Mouse (Mus musculus): ENCODE measurements around the gene Gm17455. TPM values are rescaled to one million over a fixed set of nuclear protein-coding genes. Genes with fewer than 3 reads are reported as not detected.

Gm17455 gene
- polyA plus RNA-seq, 1 experiment from 2014 or later = 0.59 TPM

DNA sequence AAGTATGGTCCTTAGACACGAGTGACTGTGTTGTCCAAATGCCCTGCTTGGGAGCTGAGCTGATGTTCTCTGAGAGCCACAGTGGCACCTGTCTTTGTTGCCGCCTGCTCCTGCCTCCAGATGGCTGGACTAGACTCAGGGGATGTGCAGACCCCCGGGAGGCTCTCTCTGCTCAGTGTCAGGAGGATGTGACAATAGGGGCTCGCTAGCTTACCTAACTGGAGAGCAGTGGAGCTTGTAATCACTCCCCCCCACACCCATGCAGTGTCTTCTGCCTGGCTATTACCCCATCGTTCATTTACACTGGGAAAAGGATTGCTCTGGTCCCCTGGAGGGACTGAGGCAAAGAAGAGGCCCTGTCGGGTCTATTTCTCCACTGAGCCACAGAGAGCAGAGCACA, 31.1 kb downstream of the Gm17455 start:
- 44% methylated on average over 6 of the region's 6 CpGs for WGBS
- Histone ChIP-seq H3K9me3 (peaks cover 3% of the 10 kb centered on the region; the same call in 1 of the 2 replicates), H3K27ac (no peak overlapping the region), H3K36me3 (no peaks in the 10 kb centered on the region), H3K27me3 (no peaks in the 10 kb centered on the region; the same call in 1 of the 2 replicates), H3K4me3 (no peak overlapping the region), H3K4me2 (replicated peaks) (no peak overlapping the region), H3K4me1 (no peaks in the 10 kb centered on the region), H3K9ac (no peak overlapping the region)
- ATAC-seq (ENCODE audit: insufficient number of reproducible peaks, insufficient read depth, low FRiP score, low TSS enrichment) = no peak

DNA sequence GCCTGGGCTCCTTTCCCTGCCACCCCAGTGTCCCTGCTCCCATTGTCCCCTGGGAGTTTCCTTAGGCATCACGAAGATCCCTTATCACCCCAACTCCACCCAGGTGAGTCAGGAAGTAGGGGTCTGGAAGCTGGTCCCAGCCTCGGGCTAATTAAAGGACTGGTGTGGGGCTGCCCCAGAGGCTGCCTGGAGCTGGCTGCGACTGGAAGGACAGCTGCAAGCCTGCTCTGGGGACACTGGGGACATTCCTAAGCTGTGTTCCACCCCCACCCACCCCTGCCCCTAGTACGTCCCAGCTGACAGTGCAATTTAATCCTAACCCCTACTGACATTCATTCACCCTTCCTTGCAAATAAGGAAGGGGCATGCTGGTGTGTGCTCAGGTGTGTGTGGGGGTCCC, 33.2 kb downstream of the Gm17455 start:
- H3K4me3 ChIP-seq = no peak overlapping the region
- ATAC-seq (ENCODE audit: insufficient number of reproducible peaks, insufficient read depth, low FRiP score, low TSS enrichment) = no peak
- H3K4me1 ChIP-seq = no peaks in the 10 kb centered on the region
- WGBS = 15% methylated on average over 4 of the region's 4 CpGs
- H3K36me3 ChIP-seq = no peaks in the 10 kb centered on the region
- H3K9me3 ChIP-seq = no peaks in the 10 kb centered on the region
- no peaks in the 10 kb centered on the region; the same call in 1 of the 2 replicates for H3K27me3 ChIP-seq
- H3K9ac ChIP-seq = no peak overlapping the region
- H3K4me2 ChIP-seq (replicated peaks) = no peak overlapping the region
- no peak overlapping the region for H3K27ac ChIP-seq

DNA sequence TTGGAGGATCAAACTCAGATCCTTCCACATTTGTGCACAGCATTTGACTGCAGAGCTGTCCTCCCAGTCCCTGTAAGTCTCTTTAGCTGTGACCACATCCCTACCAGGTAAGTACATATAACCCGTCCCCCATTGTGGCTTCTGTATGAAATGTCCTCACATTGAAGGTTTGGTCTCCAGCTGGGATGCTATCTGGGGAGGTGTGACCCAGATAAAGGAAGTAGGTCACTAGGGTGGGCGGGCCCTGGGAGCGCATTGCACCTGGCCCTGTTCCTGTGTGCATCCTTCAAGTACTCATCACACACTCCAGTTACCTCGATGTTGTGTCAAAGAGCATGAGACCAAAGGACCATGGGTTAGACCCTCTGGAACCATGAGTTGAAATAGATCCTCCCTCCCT, 42.8 kb downstream of the Gm17455 start:
- WGBS = 84% methylated on average over 4 of the region's 4 CpGs
- H3K4me3 ChIP-seq = no peak overlapping the region

DNA sequence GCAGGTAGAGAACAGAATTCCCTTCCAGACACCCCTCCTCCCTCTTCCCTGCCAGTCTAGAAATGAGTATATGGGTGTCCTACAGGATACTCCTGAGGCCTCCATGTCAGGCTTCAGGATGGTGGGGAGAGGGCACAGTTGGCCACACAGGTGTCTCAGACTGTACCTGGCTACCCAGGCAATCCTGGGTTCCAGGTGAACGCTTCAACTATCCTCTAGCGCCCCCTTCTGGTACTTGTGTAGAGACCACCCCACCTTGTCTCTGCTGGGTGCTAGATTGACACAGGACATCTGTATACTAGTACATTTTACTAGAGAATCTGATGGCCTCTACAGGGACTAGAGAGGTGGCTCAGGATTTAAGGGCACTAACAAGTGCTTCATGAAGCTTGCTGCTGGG, 43.6 kb downstream of the Gm17455 start:
- H3K27ac ChIP-seq = no peak overlapping the region
- no peaks in the 10 kb centered on the region for H3K9me3 ChIP-seq
- 2% methylated on average over 2 of the region's 2 CpGs for WGBS
- no peaks in the 10 kb centered on the region for H3K27me3 ChIP-seq
- no peaks in the 10 kb centered on the region for H3K4me1 ChIP-seq
- no peak overlapping the region for H3K4me3 ChIP-seq
- H3K9ac ChIP-seq = no peak overlapping the region
- H3K4me2 ChIP-seq (replicated peaks) = no peak overlapping the region
- H3K36me3 ChIP-seq = no peaks in the 10 kb centered on the region
- no peak for ATAC-seq (ENCODE audit: insufficient number of reproducible peaks, insufficient read depth, low FRiP score, low TSS enrichment)

More for the DNA sequence above, 42.8 kb downstream of the Gm17455 start:
- H3K27me3 ChIP-seq = no peaks in the 10 kb centered on the region
- H3K4me1 ChIP-seq = no peaks in the 10 kb centered on the region
- no peak for ATAC-seq (ENCODE audit: insufficient number of reproducible peaks, insufficient read depth, low FRiP score, low TSS enrichment)
- H3K36me3 ChIP-seq = no peaks in the 10 kb centered on the region
- H3K4me2 ChIP-seq (replicated peaks) = no peak overlapping the region
- no peaks in the 10 kb centered on the region for H3K9me3 ChIP-seq
- no peak overlapping the region for H3K9ac ChIP-seq
- no peak overlapping the region for H3K27ac ChIP-seq

DNA sequence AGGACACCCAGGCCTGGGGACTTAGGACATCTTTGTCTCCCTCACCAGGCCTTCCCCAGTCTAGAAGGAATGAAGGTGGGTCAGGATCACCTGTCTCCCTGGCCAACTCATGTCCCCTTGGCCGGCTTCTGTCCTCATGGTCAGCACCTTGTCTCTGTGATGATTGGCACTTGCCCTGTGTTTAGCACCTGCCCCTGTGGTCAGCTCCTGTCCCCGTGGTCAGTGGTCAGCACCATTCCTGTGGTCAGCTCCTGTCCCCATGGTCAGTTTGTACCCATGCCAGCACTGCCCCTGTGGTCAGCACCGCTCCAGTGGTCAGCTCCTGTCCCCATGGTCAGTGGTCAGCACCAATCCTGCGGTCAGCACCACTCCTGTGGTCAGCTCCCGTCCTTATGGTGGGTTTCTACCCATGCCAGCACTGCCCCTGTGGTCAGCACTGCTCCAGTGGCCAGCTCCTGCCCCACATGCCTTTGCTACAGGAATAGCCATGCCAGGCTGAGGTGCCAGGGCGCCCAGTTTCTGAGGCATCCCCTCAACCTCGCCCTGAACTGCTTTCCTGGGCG, 45.6 kb downstream of the Gm17455 start:
- WGBS = 59% methylated on average over 8 of the region's 8 CpGs
- no peak overlapping the region for H3K4me3 ChIP-seq
- H3K27me3 ChIP-seq = no peaks in the 10 kb centered on the region
- H3K27ac ChIP-seq = no peak overlapping the region
- no peaks in the 10 kb centered on the region for H3K4me1 ChIP-seq
- H3K9ac ChIP-seq = no peak overlapping the region
- H3K9me3 ChIP-seq = no peaks in the 10 kb centered on the region
- H3K4me2 ChIP-seq (replicated peaks) = no peak overlapping the region
- no peak for ATAC-seq (ENCODE audit: insufficient number of reproducible peaks, insufficient read depth, low FRiP score, low TSS enrichment)
- H3K36me3 ChIP-seq = no peaks in the 10 kb centered on the region

DNA sequence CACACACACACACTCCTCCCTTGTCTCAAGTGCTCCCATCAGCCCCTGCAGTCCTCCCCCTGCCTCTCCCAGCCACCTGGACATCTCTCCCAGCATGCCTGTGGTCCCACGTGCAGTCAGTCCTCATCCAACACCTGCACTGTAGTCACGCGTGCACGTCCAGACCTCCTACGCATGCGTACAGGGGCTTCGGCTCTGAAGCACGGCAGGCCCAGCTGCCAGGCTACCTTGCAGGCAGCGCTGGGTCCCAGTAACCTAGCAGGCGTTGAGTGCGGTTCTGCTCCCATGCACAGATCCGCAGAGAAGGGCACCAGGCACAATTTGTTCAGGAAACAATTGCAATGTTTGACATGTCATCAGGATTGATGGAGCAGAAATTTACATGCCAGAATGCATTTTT, 47.7 kb downstream of the Gm17455 start:
- Histone ChIP-seq H3K27me3 (no peaks in the 10 kb centered on the region), H3K4me1 (no peaks in the 10 kb centered on the region), H3K9me3 (no peaks in the 10 kb centered on the region), H3K27ac (no peak overlapping the region), H3K9ac (no peak overlapping the region), H3K4me2 (replicated peaks) (no peak overlapping the region), H3K4me3 (no peak overlapping the region), H3K36me3 (no peaks in the 10 kb centered on the region)
- WGBS = 85% methylated on average over 12 of the region's 12 CpGs
- no peak for ATAC-seq (ENCODE audit: insufficient number of reproducible peaks, insufficient read depth, low FRiP score, low TSS enrichment)

Other genes starting within 250 kb of the Gm17455 start
- 3.2 and 3.6 TPM in 2 replicates for gene Chst3, start 180.5 kb upstream of the Gm17455 start, polyA plus RNA-seq (2016; fragmentation: Nextera tagmentation; extraction: Ambion mirVana)
- gene Psap, start 122.1 kb upstream of the Gm17455 start, polyA plus RNA-seq (2016; fragmentation: Nextera tagmentation; extraction: Ambion mirVana) = 75.7 and 77.6 TPM in 2 replicates
- gene Vsir, start 52.9 kb upstream of the Gm17455 start, polyA plus RNA-seq (2016; fragmentation: Nextera tagmentation; extraction: Ambion mirVana) = 1.9 and 2.2 TPM in 2 replicates

Measured in embryonic facial prominence, embryonic 12.5 days (tissue).